Mouse (Mus musculus) G1E (cell line): ENCODE measurements around the gene Col13a1.

Experiments
- CTCF ChIP-seq: IDR thresholded peaks from 2 replicates; pipeline ENCODE4 v1.5.1; 2012; ENCODE audit warnings: low read depth, low read length, inconsistent platforms, mixed read lengths
- GATA1 ChIP-seq: IDR thresholded peaks from 2 replicates; pipeline ENCODE4 v1.6.1; 2012; ENCODE audit warnings: borderline replicate concordance, low read length, inconsistent platforms, mixed read lengths
- GATA2 ChIP-seq: IDR thresholded peaks from 2 replicates; pipeline ENCODE4 v1.6.1; 2012; ENCODE audit warnings: low read depth, low read length, inconsistent platforms, borderline replicate concordance
- POLR2AphosphoS5 ChIP-seq: IDR thresholded peaks from 2 replicates; pipeline ENCODE4 v1.6.1; 2012; ENCODE audit warnings: low read depth, low read length, inconsistent platforms; ENCODE audit not compliant: insufficient replicate concordance
- TAL1 ChIP-seq: conservative IDR thresholded peaks from 2 replicates; pipeline ENCODE4 v1.6.1; 2012; ENCODE audit warnings: low read depth, low read length, inconsistent platforms, mixed read lengths

DNA sequence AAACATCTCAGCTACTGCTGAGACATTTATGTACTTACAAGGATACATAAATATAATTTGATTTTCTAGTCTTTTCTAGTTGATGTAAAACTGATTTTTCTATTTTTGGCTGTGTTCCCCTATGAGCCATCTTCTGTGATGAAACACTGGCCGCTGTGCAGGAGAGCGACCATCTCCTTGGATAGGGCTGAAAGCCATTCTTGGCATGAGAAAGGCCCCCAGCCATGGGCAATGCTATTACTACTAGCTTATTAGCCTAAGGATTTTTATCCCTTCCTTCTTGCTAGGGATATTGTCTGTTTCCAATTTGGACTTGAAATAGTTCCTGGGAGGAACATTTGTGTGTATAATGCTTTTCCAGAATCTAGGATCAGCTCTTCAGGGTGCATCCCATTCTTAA is 119.5 kb downstream of the Col13a1 start:
- no peak for TF ChIP-seq CTCF
- no peak for TF ChIP-seq POLR2AphosphoS5
- no peak for TF ChIP-seq GATA1
- no peak for TF ChIP-seq GATA2
- TF ChIP-seq TAL1: no peak
